Mouse (Mus musculus): ENCODE data around the gene Sec31b. TPM values are rescaled to one million over a fixed set of nuclear protein-coding genes. Genes with fewer than 3 reads are reported as not detected.
A peak's percentile ranks its signal among the peaks of the same experiment; 100 is the strongest.

Gene Sec31b
- 0.88 and 1.7 TPM in 2 replicates for polyA plus RNA-seq (2016; fragmentation: Nextera tagmentation; extraction: Ambion mirVana)

GRCm38 (mm10) chr19:44545321-44546041 is at the start of gene Sec31b:
Sec31b (minus strand) TSS chr19:44545864.
- Histone ChIP-seq H3K27ac (peak within 1 kb of the TSS; percentile 77), H3K36me3 (replicated peaks) (peaks cover 29% of the 10 kb centered on the region), H3K9me3 (peaks cover 11% of the 10 kb centered on the region), H3K4me3 (peak within 1 kb of the TSS; percentile 71), H3K27me3 (ENCODE audit: poor library complexity, severe bottlenecking) (peaks cover 39% of the 10 kb centered on the region), H3K4me1 (peaks cover 15% of the 10 kb centered on the region)
- WGBS, result 1% methylated on average over 47 of the region's 47 CpGs
- DNase-seq (ENCODE audit: extremely low spot score, low spot score), result peak; percentile 62

- no peaks in the 10 kb centered on the region for H3K36me3 ChIP-seq (replicated peaks)
Observed at GRCm38 (mm10) chr19:44594180-44594579, 48.5 kb upstream of the Sec31b start.

DNA sequence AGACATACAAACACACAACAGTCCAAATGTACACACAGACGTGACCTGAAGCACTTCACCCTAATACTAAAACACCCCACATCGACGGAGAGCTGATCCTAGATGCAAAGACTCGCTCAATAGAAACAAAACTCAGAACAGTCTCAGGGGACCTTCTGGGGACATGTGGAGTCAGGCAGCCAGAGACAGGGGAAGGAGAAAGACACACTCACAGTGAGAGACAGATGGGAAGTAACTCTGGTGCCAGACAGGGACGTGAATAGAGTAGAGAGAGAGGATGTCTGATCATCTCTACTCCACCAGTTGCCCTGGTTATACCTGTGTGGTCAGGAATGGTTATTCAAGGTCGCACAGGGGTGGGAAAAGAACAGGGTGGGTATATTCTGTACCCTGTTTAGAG is 46.0 kb upstream of the Sec31b start:
- 82% methylated on average over 6 of the region's 6 CpGs for WGBS
- Histone ChIP-seq H3K4me3 (no peak overlapping the region), H3K27me3 (ENCODE audit: poor library complexity, severe bottlenecking) (peaks cover 37% of the 10 kb centered on the region), H3K4me1 (peaks cover 11% of the 10 kb centered on the region), H3K36me3 (replicated peaks) (no peaks in the 10 kb centered on the region), H3K9me3 (no peaks in the 10 kb centered on the region), H3K27ac (no peak overlapping the region)
- DNase-seq (ENCODE audit: extremely low spot score, low spot score), result no peak

More at GRCm38 (mm10) chr19:44594180-44594579, 48.5 kb upstream of the Sec31b start:
- Histone ChIP-seq H3K27ac (no peak overlapping the region), H3K27me3 (ENCODE audit: poor library complexity, severe bottlenecking) (peaks cover 32% of the 10 kb centered on the region), H3K4me1 (no peaks in the 10 kb centered on the region), H3K9me3 (no peaks in the 10 kb centered on the region), H3K4me3 (no peak overlapping the region)
- no peak for DNase-seq (ENCODE audit: extremely low spot score, low spot score)
- 95% methylated on average over 14 of the region's 14 CpGs for WGBS

DNA sequence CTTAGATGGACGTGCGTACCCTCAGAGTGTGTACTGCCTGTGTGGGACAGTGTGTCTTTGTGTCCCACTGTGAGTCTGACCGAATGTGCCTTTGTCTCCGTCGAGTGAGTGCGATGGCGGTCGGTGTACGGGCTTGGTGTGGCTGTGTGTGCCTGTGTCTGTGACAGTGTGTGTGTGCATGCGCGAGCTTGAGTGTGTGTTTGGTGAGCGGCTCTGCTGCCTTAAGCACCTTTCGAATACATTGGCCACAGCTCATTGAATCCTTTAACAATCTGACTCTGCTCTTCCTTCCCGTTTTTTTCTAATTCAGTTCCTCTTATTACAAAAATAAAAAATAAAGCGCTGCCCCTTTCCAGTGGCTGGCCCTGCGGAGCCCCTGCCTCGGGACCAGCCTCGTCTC is 45.3 kb upstream of the Sec31b start:
- peaks cover 41% of the 10 kb centered on the region for H3K27me3 ChIP-seq (ENCODE audit: poor library complexity, severe bottlenecking)
- H3K4me3 ChIP-seq, result no peak overlapping the region
- peaks cover 11% of the 10 kb centered on the region for H3K4me1 ChIP-seq
- H3K27ac ChIP-seq, result no peak overlapping the region
- 91% methylated on average over 18 of the region's 18 CpGs for WGBS
- no peaks in the 10 kb centered on the region for H3K36me3 ChIP-seq (replicated peaks)
- no peaks in the 10 kb centered on the region for H3K9me3 ChIP-seq
- DNase-seq (ENCODE audit: extremely low spot score, low spot score), result no peak

GRCm38 (mm10) chr19:44589591-44590223 is 44.0 kb upstream of the Sec31b start:
- 58% methylated on average over 7 of the region's 7 CpGs for WGBS
- Histone ChIP-seq H3K36me3 (replicated peaks) (no peaks in the 10 kb centered on the region), H3K27ac (no peak overlapping the region), H3K9me3 (no peaks in the 10 kb centered on the region), H3K27me3 (ENCODE audit: poor library complexity, severe bottlenecking) (peaks cover 54% of the 10 kb centered on the region), H3K4me3 (no peak overlapping the region), H3K4me1 (peaks cover 11% of the 10 kb centered on the region)
- DNase-seq (ENCODE audit: extremely low spot score, low spot score), result no peak

- H3K36me3 ChIP-seq (replicated peaks), result no peaks in the 10 kb centered on the region
- no peak for DNase-seq (ENCODE audit: extremely low spot score, low spot score)
- 50% methylated on average over 4 of the region's 4 CpGs for WGBS
- H3K27me3 ChIP-seq (ENCODE audit: poor library complexity, severe bottlenecking), result peaks cover 71% of the 10 kb centered on the region
- no peak overlapping the region for H3K27ac ChIP-seq
- H3K9me3 ChIP-seq, result no peaks in the 10 kb centered on the region
- H3K4me3 ChIP-seq, result no peak overlapping the region
- peaks cover 11% of the 10 kb centered on the region for H3K4me1 ChIP-seq
Observed at GRCm38 (mm10) chr19:44588036-44588435, 42.4 kb upstream of the Sec31b start.

GRCm38 (mm10) chr19:44582638-44583309 is 37.1 kb upstream of the Sec31b start:
- Histone ChIP-seq H3K4me1 (peaks cover 9% of the 10 kb centered on the region), H3K36me3 (replicated peaks) (no peaks in the 10 kb centered on the region), H3K4me3 (no peak overlapping the region), H3K9me3 (no peaks in the 10 kb centered on the region), H3K27ac (no peak overlapping the region), H3K27me3 (ENCODE audit: poor library complexity, severe bottlenecking) (peaks cover 54% of the 10 kb centered on the region)
- 35% methylated on average over 9 of the region's 9 CpGs for WGBS
- peak; percentile 90 for DNase-seq (ENCODE audit: extremely low spot score, low spot score)

GRCm38 (mm10) chr19:44582103-44582502 is 36.4 kb upstream of the Sec31b start:
- WGBS, result 86% methylated on average over 10 of the region's 10 CpGs
- DNase-seq (ENCODE audit: extremely low spot score, low spot score), result no peak
- Histone ChIP-seq H3K27ac (no peak overlapping the region), H3K4me3 (no peak overlapping the region), H3K27me3 (ENCODE audit: poor library complexity, severe bottlenecking) (peaks cover 47% of the 10 kb centered on the region), H3K4me1 (peaks cover 2% of the 10 kb centered on the region), H3K9me3 (no peaks in the 10 kb centered on the region), H3K36me3 (replicated peaks) (no peaks in the 10 kb centered on the region)

DNA sequence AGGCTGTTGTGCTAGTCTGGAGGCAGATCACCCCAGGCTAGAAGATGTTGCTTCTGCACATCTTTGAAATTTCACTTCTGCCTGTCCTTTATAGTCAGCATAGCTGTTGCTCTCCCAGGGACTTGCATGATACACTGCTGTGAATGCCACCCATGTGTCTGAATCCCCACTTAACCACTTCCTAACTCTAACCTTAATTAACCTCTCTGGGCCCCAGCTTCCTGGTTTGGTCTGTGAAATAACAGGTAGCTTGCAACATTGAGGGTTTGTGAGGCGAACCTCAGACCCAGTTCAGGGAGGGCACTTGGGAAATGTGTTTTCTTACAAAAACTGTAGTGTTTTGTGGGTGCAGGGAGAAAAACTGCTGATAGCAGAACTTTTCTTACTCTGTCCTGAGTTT is 32.4 kb upstream of the Sec31b start:
- Histone ChIP-seq H3K27me3 (ENCODE audit: poor library complexity, severe bottlenecking) (peaks cover 7% of the 10 kb centered on the region; the same call in 1 of the 2 replicates), H3K9me3 (no peaks in the 10 kb centered on the region), H3K36me3 (replicated peaks) (peaks cover 35% of the 10 kb centered on the region), H3K4me3 (no peak overlapping the region), H3K27ac (no peak overlapping the region), H3K4me1 (no peaks in the 10 kb centered on the region)
- WGBS, result 68% methylated on average over 1 of the region's 1 CpGs
- no peak for DNase-seq (ENCODE audit: extremely low spot score, low spot score)

DNA sequence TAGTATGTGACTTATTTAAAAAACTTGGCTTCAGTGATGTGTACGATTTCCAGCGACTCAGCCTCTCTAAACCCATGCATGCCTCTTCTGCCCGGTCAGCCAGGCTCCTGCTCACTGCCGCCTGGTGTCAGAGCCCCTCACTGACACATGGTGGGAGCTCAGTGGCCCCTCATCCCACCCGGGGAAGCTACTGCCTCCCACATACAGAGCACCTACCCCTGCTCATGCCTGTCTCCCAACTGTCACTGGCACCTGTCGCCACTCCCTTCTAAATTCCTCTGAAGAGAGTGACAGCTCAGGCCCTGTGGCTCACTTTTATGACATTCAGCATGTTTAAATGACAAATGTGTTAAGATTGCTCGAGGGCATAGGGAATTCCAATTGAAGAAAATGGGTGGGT is 30.6 kb upstream of the Sec31b start:
- WGBS, result 86% methylated on average over 7 of the region's 7 CpGs
- H3K27ac ChIP-seq, result no peak overlapping the region

DNA sequence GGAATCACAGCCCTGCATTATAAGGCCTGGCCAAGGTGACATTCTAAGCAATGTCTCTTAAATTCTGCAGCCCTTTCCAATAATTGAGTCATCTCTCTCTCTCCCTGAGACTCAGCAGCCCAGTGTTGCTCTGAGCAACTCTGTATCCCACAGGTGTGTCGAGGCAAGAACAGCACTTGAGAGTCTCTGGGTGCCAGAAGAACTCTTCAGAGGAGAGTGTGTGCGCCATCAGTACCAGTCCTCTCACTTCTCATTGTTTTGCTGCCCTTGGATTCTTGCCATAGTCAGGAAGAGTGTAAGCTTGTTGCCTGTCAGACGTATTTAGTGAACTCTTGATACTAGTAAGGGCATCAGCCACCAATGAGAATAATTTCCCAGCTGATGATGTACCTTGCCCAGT is 22.1 kb upstream of the Sec31b start:
- WGBS, result 91% methylated on average over 3 of the region's 3 CpGs
- H3K36me3 ChIP-seq (replicated peaks), result peaks cover 89% of the 10 kb centered on the region
- no peaks in the 10 kb centered on the region for H3K9me3 ChIP-seq
- H3K4me1 ChIP-seq, result peaks cover 16% of the 10 kb centered on the region
- H3K27ac ChIP-seq, result no peak overlapping the region
- no peak for DNase-seq (ENCODE audit: extremely low spot score, low spot score)
- H3K27me3 ChIP-seq (ENCODE audit: poor library complexity, severe bottlenecking), result no peaks in the 10 kb centered on the region
- H3K4me3 ChIP-seq, result no peak overlapping the region

More for the DNA sequence above, 30.6 kb upstream of the Sec31b start:
- Histone ChIP-seq H3K9me3 (no peaks in the 10 kb centered on the region), H3K4me3 (no peak overlapping the region), H3K36me3 (replicated peaks) (peaks cover 53% of the 10 kb centered on the region), H3K27me3 (ENCODE audit: poor library complexity, severe bottlenecking) (no peaks in the 10 kb centered on the region), H3K4me1 (no peaks in the 10 kb centered on the region)
- no peak for DNase-seq (ENCODE audit: extremely low spot score, low spot score)

- Histone ChIP-seq H3K9me3 (no peaks in the 10 kb centered on the region), H3K36me3 (replicated peaks) (peaks cover 52% of the 10 kb centered on the region), H3K27me3 (ENCODE audit: poor library complexity, severe bottlenecking) (peaks cover 7% of the 10 kb centered on the region; the same call in 1 of the 2 replicates), H3K27ac (no peak overlapping the region), H3K4me3 (peak overlapping the region; percentile 77), H3K4me1 (peaks cover 16% of the 10 kb centered on the region)
- WGBS, result 94% methylated on average over 14 of the region's 14 CpGs
- DNase-seq (ENCODE audit: extremely low spot score, low spot score), result no peak
Observed at GRCm38 (mm10) chr19:44564006-44564405, 18.3 kb upstream of the Sec31b start.
